Mouse (Mus musculus): ENCODE results near the gene Bach2.

Bach2 gene

DNA sequence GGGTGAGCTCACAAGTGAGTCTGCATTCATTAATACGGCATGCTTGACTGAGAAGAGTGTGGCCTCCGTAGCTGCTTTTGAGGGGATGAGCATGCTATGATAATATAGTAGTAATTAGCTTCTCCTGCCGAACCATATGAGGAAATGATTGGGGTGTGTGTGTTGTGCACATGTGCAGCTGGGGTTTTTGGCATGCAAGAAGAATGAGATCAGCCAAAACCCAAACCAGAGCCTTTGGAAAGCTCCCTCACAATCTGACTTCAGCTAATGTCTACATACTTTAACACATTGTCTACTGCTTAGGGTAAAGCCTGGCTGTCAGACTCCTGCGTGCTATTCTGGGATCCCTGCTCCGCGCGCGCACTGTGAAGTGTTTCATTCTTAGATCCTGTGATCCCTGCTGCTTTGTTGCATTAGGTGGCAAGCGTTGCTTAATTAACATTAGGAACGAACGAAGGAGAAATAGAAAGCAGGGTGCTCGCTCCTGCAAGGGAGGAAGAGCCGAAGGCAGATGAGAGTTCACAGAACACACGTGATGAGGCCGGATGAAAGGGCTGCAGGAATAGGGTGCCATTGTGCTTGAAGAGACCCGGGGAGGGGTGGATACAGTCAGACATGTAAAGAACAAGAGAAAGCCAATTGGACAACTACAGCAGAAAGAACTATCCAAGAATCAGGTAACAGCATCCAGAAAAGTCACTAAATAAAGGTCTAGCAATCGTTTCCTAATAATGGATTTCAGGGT lies 248.2 kb downstream of the Bach2 start:
- no peak for DNase-seq (ENCODE audit: low spot score)

DNA sequence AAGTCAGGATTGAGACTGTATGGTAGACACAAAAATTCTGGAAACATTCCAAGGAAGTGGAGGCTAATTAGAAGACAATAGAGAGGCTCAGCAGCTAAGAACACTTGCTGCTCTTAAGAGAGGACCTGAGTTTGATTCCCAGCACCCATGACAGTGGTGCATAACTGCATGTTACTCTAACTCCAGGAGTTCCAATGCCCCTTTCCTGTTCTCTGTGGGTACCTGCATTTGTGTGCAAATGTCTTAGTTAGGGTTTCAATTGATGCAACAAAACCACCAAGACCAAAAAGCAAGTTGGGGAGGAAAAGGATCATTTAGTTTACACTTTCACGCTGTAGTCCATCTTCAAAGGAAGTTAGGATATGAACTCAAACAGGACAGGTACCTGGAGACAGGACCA lies 250.6 kb downstream of the Bach2 start:
- DNase-seq (ENCODE audit: low spot score), result no peak

DNA sequence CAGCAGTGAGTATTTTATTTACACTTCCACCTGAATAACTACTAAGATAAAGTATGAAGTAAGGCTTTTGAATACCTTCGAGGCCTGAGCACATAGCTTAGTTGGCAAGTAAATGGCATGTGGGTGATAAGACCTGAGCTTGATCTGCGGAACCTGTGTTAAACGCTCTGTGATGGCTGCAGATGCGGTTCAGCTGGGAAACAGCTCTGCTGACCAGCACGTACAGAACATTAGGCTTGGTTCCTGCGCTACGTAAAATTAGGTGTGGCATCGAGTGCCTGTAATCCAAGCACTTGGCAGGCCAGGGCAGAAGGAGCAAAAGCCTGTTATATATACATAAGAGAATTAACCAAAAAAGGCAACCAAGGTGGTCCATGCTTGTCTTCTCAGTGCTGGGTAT lies 252.6 kb downstream of the Bach2 start:
- no peak for DNase-seq (ENCODE audit: low spot score)

DNA sequence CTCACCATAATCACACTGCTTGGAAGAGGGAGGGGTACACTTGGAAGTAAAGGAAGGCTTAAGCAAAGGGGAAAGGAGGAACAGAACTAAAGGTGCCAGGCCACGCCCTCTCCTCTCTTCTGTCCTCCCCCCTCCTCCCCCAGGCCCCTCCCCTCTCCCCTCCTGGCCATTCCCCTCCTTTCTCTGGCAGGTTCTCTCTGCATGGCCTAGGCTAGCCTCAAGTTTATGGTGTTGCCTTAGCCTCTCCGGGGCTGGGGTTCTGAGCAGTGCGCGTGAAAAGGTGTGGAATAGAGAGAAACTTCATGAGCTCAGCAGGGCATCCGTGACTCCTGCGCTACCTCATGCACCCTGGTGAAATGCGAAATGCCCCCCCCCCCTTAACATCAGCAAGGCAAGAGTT lies 254.2 kb downstream of the Bach2 start:
- DNase-seq (ENCODE audit: low spot score), result no peak

DNA sequence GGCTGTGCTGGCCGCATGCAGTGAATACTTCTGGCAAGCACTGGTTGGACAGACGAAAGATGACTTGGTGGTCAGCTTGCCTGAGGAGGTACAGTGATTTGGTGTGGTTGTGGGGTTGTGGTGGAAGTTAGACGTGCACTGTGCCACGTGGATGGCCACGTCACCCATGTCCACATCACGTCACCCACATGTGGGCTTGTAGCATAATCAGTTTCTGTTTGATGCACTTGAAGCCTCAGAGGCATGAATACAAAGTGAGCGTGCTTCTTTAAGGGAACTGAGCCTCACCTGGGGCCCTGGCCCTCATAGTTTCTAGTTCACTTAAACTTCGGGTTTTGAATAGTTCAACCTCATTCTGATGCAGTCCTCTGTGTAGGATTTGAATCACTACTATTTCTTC lies 263.2 kb downstream of the Bach2 start:
- DNase-seq (ENCODE audit: low spot score), result no peak

DNA sequence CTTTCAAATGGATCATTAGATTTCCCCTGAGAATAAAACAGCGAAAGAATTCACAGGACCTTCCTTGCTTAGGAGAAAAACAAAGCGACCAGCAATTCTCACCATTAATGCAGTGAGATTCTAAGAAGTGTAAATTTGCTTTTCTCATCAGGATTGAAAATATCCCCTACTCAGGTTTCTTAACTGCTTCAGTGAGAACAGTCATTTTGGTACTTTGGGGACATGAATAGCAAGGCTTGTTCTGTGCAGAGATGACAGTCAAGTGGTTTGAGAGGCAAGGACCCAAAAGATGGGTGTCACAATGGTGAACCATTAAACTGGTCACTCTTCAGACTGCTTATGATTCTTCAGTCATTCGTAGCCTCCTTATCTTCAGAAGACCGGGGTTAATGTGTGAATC lies 263.6 kb downstream of the Bach2 start:
- no peak for DNase-seq (ENCODE audit: low spot score)

DNA sequence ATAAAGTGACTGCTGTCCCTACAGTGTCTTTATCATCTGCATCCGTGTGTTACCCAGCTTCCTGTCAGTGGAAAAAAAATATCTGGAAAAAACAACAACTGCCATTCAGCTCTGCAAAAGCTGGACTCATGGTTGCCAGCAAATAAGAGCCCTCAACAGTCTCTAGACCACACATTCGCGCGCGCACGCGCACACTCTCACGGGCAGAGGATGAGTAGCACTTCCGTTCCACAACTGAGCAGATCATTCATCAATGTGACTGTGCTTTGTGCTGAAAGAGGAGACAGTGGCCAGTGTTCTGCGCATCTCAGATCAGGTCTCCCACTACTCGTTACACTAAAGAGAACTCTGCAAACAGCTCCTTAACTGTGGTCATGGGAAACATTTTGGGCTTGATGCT lies 265.6 kb downstream of the Bach2 start:
- DNase-seq (ENCODE audit: low spot score), result no peak

DNA sequence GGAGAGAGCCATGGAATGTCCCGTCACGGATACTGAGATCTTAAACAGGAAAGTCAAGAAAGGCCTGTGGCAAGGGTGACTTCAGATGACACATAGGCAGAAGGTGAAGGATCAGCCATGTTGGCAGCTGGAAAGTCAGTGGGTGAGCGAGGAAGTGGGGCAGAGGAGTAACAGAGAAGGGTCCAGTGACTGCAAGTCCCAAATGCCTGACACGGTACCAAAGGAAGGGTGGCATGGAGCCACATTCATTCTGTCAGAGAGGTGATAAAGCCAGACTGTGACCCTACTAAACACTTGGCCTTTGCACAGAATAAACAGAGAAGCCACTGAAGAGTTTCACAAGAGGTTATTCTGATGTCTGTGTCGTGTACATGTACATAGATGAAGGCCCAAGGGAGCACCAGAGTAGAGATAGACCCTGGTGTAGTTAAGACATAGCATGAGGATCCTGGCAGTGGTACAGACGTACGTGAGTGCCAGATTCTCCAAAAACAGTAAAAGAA lies 267.8 kb downstream of the Bach2 start:
- DNase-seq (ENCODE audit: low spot score), result no peak

DNA sequence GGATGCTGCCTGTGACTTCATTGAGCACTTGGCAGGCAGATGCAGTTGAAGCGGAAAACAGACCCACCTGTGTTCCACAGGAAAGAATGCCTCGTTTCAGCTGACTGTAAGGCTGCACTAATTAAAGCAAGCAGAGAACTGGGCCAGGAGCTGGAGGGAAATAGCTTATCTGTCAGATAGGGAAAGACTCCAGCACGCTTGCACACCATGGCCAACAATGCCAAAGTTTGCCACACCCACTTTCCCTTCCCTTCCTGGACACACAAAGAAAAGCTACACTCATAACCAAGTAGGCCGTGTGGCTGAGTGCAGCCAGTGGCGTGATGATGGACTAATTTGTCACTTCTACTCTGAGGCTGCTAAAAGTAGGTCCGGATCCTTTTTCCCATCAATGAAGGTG lies 268.4 kb downstream of the Bach2 start:
- DNase-seq (ENCODE audit: low spot score), result no peak

DNA sequence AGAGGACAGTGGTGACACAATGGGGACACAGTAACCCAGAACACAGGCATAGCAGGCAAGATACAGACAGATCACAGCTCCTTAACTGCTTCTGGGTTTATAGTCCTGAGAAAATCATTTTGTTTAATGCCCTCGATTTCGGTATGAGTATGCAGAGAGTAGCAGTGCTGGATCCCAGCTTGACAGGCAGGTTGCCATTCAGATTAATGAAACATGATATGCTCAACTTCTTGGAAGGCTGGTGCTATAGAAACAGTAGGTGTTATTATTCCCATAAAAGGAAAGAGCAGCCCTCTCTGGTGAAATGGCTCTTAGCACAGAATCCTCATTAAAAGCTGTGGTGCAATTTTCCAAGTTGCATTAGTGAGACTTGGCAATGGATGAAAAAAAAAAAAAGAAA lies 270.0 kb downstream of the Bach2 start:
- no peak for DNase-seq (ENCODE audit: low spot score)

DNA sequence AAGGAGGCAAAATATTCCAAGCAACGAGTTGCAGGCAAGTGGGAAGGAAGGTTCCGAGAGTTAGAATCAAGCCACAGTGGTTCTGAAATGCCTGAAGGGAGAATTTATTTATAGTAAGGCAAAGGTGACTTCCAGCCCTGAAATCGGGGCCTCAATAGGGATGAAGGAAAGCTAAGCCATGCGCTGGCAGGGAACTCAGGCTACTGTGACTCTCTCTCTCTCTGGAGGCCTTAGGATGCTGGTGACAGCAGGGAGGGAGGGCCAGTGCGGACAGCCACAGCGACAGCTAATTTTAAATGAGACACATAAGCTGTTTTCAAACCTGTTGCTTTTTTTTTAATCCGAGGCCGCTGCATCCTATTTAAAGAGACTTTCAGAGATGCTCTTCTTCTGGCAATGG lies 270.4 kb downstream of the Bach2 start:
- no peak for DNase-seq (ENCODE audit: low spot score)

DNA sequence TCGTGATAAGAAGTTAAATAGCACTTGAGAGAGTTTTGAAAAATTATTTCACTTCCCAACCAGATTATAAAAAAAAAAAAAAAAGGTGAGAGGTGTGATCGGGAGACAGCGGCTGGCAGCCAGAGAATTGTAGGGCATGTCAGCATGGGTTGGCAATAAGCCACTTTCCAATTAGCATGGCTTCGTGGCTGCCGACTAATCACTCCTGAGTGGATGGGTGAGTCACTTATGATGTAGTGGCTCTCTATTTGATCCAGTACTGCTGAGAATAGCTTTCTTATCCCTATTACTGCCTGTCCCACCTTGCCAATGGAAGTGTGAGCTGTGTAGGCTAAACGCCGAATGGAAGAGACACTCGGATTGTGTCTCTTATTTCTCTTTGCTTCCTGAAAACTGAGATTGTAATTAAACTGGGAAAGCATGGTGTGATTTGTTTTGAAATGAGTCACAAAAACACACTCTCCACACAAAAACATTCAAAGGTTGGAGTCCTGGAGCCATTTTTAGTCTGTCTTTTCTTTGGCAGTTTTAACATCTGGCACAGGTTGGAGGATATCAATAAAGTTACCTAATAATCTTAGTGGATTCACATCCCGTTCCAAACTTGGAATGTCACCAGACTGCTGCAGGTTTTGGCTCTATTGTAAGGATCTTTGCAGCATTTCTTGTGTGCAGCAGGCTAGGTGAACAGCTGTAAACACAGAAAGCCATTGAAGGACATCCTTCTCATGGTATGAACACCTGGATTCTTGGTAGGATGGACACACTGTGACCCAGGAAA lies 271.4 kb downstream of the Bach2 start:
- no peak for DNase-seq (ENCODE audit: low spot score)

DNA sequence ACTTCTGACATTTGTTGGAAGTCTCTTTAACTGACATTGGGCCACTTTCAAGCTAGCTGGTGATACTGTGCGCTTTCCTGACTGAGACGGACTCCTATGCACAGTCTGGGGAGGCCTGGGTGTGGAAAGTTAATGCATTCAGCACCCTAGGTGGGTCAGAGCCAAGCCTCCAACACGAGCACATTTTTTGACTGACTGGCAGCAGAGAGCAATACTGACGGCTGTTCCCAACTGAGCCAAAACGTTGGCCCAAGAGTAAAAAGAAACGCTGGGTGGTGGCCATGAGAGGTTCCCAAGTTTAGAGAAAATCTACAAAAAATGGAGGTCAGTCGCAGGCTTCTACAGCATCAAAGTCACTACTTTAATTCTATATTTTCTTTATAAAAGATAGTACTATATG lies 272.3 kb downstream of the Bach2 start:
- DNase-seq (ENCODE audit: low spot score), result no peak

DNA sequence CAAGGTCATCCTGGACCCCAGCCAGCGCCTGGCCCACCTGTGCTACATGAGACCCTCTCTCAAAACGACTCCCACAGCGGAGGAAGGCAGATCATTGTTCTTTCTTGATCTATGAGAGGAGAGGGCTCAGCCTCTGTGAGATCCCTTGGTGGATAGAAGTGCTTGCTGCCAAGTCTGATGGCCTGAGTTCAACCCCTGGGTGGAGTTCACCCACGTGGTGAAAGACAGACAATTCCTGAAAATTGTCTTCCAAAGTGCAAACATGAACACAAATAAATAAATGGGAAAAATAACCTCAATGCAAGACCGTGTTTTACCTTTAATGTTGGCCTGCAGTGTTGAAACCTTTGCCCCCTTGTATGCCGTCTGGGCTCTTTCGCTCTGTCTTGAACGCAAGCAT lies 277.5 kb downstream of the Bach2 start:
- DNase-seq (ENCODE audit: low spot score), result no peak

DNA sequence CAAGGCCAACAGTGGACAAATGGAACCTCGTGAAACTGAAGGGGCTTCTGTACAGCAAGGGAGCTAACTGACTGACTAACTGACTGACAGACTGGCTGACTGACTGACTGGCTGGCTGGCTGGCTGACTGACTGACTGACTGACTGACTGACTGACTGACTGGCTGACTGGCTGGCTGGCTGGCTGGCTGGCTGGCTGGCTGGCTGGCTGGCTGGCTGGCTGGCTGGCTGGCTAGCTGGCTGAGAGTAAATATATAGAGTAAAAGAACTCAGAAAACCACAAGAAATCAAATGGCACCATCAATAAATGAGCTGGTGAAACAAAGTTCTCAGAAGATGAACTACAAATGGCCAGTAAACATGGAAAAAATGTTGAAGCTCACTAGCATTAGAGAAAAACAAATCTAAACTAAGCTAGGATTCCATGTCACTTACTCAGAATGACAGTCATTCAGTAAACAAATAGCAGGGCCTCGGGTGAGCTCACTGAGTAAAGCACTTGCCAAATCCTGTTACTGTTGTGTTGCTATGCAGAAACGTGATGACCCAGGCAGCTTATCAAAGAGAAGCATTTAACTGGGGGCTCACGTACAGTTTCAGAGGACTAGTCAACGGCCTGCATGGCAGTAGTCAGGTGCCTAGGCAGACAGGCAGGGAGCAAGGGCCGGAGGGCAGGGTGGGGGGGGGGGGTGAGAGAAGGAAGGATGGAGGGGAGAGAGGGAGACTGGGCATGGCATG lies 280.4 kb downstream of the Bach2 start:
- DNase-seq (ENCODE audit: low spot score), result no peak

DNA sequence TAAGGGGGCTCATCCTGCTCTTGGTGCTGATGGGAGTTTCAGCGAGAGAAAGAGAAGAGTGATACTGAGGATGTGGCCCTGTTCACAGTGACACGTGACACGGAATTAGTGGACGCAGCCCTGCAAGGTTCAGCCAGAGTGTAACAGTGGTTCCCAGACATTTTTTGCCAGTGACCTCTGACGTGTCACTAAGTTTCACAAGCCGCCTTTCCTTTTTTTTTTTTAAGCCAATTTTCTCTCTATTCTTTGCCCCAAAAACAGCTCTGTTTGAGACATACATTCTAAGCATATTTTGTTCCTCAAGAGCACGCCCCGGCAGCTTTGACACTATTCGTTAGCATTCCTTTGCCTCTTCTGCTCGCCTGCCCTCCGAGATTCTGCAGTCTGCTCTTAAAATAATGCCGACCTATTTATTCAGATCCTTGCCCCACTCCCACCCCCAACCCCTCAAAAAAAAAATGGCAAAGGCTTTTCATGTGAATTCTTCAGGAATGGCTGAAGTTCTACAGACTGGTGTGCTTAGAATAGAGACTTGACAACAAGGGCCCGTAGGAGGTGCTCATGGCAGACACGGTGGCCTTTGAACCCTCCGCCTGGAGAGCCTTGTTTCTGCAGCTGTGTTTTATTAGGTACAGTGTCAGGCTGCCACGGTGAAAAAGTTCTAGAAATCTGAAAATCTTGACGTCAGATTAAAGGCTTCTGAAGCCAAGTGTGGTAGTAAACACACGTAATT lies 282.2 kb downstream of the Bach2 start:
- no peak for DNase-seq (ENCODE audit: low spot score)

DNA sequence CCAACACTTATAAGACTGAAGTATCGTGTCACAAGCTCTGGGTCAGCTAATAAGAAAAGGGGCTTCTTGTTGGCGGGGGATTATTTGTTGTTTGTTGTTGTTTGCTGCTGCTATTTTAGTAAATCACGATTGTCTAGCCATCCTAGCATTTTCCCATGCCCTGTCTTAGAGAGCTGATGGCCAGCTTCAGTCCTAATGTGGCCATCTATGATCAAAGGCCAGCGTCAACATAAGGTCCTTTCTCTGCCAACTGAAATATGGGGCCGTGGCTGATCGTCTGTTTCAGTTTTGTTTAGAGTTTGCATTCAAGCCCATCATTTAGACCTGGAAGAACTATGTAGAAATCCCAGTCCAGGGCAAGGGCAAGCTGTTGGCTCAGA lies 282.7 kb downstream of the Bach2 start:
- DNase-seq (ENCODE audit: low spot score), result no peak

DNA sequence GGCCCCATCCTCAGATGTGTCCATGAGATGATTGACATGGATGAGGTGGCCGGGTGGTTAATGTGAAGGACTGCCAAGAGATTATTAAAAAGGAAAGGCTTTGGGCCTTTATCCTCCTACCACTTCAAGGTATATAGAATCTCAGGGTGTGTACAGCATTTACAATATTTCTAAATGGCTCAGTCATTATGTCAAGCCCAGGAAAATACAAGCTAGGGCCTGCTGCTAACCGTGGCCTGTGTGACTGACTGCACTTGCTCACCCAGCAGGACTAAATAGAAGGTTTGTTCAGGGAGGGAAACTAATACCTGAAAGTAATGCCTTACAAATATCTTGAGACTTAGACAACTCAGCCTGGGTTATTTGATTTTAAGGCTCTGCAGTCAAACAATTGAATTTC lies 283.4 kb downstream of the Bach2 start:
- DNase-seq (ENCODE audit: low spot score), result no peak

DNA sequence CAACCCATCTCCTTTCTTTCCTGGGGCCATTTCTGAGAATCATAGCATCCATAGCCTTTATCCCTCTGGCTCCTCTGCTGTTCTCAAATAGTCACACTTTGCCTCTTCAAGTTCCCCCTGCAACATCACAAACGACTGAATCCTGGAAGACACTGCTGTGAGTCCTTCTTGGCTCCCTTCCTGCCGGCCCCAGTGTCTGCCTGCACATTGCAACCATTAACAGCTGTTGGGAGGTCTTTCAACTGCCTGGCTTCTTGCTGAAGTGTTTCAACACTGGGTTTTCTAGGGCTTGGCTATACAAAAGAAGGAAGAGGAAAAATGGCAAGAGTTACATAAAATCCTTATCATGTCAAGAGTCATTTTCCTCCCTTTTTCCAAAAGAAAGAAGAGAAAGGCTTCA lies 285.7 kb downstream of the Bach2 start:
- no peak for DNase-seq (ENCODE audit: low spot score)

DNA sequence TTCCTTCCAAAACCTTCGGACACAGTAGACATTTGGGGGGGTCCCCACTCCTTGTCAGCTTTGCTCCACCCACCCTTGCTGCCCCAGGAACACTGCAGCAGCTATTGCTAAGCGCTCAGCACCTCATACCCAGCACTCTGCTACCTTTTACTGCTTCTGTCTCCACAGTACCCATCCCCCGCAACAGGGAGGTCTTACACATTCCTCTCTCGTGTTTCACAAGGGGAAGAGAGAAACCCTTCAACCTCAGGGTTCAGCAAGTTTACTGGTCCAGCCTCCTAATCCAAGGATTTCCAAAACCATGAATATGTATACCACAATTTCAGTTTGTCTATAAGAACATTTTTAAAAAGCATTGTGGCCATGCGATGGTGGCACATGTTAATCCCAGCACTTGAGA lies 286.4 kb downstream of the Bach2 start:
- no peak for DNase-seq (ENCODE audit: low spot score)

DNA sequence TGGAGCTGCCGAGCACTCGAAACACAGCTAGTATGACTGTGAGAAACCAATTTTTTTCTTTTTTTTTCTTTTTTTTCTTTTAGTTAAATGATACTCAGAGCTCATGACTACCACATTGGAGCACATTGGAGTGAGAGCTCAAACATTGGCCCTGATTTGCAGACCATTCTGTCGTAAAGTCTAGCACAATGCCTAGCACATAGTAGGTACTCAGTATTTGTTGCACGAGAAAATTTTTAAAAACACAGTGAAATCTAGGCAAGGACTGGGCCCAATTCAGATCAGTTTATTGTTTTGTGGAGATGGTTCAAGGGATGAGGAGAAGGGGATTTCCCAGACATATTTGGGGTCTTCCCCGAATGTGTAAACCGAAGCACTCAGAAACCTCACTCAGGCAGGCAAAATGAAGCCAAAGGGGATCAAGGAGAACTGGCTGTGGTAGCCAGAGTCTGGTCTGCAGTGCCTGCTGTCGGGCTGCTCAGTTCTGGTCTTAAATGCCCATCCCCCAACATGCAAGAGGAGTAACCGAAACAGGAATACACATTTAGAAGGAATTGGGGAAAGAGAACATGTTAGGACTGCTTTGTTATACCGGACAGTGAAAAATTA lies 287.7 kb downstream of the Bach2 start:
- no peak for DNase-seq (ENCODE audit: low spot score)

DNA sequence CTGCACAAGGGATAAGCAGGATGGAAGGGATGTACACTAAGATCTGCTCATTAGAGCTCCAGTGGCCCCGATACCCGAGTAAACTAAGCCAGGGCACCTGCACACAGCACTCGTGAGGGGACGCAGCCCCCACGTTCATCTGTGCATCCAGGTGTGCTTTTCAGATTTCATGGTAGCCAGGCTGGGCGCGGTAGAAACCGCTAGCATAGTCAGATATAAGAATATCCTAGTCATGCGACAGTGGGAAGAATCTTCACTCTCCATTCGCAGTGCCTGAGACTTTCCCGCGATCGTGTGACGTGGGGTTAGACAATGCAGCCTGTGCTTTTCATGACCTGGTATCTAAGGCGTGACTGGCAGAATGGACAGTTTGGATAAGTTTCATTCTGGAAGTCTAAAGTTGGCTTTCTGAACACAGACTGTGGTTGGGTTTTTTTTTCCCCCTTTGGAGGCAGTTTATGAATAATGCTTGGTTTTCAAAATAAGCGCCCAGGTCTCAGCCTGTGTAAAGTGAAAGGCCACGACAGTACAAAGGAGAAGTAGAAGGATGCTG lies 290.9 kb downstream of the Bach2 start:
- no peak for DNase-seq (ENCODE audit: low spot score)
